Mouse (Mus musculus): Measurements from ENCODE around the gene Pip5k1c. TPM values are rescaled to one million over a fixed set of nuclear protein-coding genes. Genes with fewer than 3 reads are reported as not detected.

The Pip5k1c gene
- polyA plus RNA-seq (2014; fragmentation: Nextera tagmentation; extraction: Ambion mirVana), result 76.4 and 114 TPM in 2 replicates

GRCm38 (mm10) chr10:81292554-81293333, at the start of gene Pip5k1c:
TSS of gene Pip5k1c (plus strand) at chr10:81292963.
- ATAC-seq (peak; percentile 96), DNase-seq (ENCODE audit: low spot score) (peak; percentile 99)
- H3K4me2 ChIP-seq (ENCODE audit: low read length), result peak within 1 kb of the TSS; percentile 99
- WGBS, result 1% methylated on average over 76 of the region's 80 CpGs
- H3K9me3 ChIP-seq (replicated peaks; ENCODE audit: control insufficient read depth, low read length), result no peaks in the 10 kb centered on the region
- H3K4me3 ChIP-seq (ENCODE audit: low read depth, low read length), result peak within 1 kb of the TSS; percentile 56
- H3K36me3 ChIP-seq (ENCODE audit: control insufficient read depth, insufficient read depth, low read length), result peaks cover 4% of the 10 kb centered on the region; the same call in 1 of the 2 replicates
- peak within 1 kb of the TSS; percentile 85 for H3K9ac ChIP-seq (ENCODE audit: low read length)
- peaks cover 16% of the 10 kb centered on the region for H3K4me1 ChIP-seq (ENCODE audit: control insufficient read depth, insufficient read depth, low read length)
- H3K27me3 ChIP-seq (replicated peaks; ENCODE audit: control insufficient read depth, insufficient read depth, low read length), result no peaks in the 10 kb centered on the region
- H3K27ac ChIP-seq (ENCODE audit: low read depth, low read length), result peak within 1 kb of the TSS; percentile 88

GRCm38 (mm10) chr10:81244146-81244545, 48.6 kb upstream of the Pip5k1c start:
- DNase-seq (ENCODE audit: low spot score), result no peak
- H3K27ac ChIP-seq (ENCODE audit: low read depth, low read length), result no peak overlapping the region
- no peaks in the 10 kb centered on the region for H3K9me3 ChIP-seq (replicated peaks; ENCODE audit: control insufficient read depth, low read length)
- ATAC-seq, result peak; percentile 9; the same call in 1 of the 2 replicates
- H3K4me2 ChIP-seq (ENCODE audit: low read length), result no peak overlapping the region
- WGBS, result 67% methylated on average over 4 of the region's 4 CpGs
- H3K27me3 ChIP-seq (replicated peaks; ENCODE audit: control insufficient read depth, insufficient read depth, low read length), result peaks cover 15% of the 10 kb centered on the region; the same call in 1 of the 2 replicates
- peaks cover 3% of the 10 kb centered on the region; the same call in 1 of the 2 replicates for H3K36me3 ChIP-seq (ENCODE audit: control insufficient read depth, insufficient read depth, low read length)
- H3K4me1 ChIP-seq (ENCODE audit: control insufficient read depth, insufficient read depth, low read length), result no peaks in the 10 kb centered on the region
- no peak overlapping the region for H3K9ac ChIP-seq (ENCODE audit: low read length)
- no peak overlapping the region for H3K4me3 ChIP-seq (ENCODE audit: low read depth, low read length)

GRCm38 (mm10) chr10:81244595-81244994, 48.2 kb upstream of the Pip5k1c start:
- Histone ChIP-seq H3K27me3 (replicated peaks; ENCODE audit: control insufficient read depth, insufficient read depth, low read length) (peaks cover 11% of the 10 kb centered on the region; the same call in 1 of the 2 replicates), H3K4me1 (ENCODE audit: control insufficient read depth, insufficient read depth, low read length) (no peaks in the 10 kb centered on the region), H3K27ac (ENCODE audit: low read depth, low read length) (no peak overlapping the region), H3K4me2 (ENCODE audit: low read length) (no peak overlapping the region), H3K4me3 (ENCODE audit: low read depth, low read length) (no peak overlapping the region), H3K9me3 (replicated peaks; ENCODE audit: control insufficient read depth, low read length) (no peaks in the 10 kb centered on the region), H3K36me3 (ENCODE audit: control insufficient read depth, insufficient read depth, low read length) (peaks cover 3% of the 10 kb centered on the region; the same call in 1 of the 2 replicates), H3K9ac (ENCODE audit: low read length) (peak overlapping the region; percentile 17; the same call in 1 of the 2 replicates)
- 9% methylated on average over 17 of the region's 17 CpGs for WGBS
- DNase-seq (ENCODE audit: low spot score) (peak; percentile 62), ATAC-seq (peak; percentile 69)

GRCm38 (mm10) chr10:81245166-81245565, 47.6 kb upstream of the Pip5k1c start:
- no peak for ATAC-seq
- DNase-seq (ENCODE audit: low spot score), result no peak
- Histone ChIP-seq H3K9ac (ENCODE audit: low read length) (peak overlapping the region; percentile 17; the same call in 1 of the 2 replicates), H3K9me3 (replicated peaks; ENCODE audit: control insufficient read depth, low read length) (no peaks in the 10 kb centered on the region), H3K4me1 (ENCODE audit: control insufficient read depth, insufficient read depth, low read length) (no peaks in the 10 kb centered on the region), H3K27me3 (replicated peaks; ENCODE audit: control insufficient read depth, insufficient read depth, low read length) (peaks cover 6% of the 10 kb centered on the region; the same call in 1 of the 2 replicates), H3K36me3 (ENCODE audit: control insufficient read depth, insufficient read depth, low read length) (peaks cover 3% of the 10 kb centered on the region; the same call in 1 of the 2 replicates), H3K4me3 (ENCODE audit: low read depth, low read length) (no peak overlapping the region), H3K4me2 (ENCODE audit: low read length) (no peak overlapping the region), H3K27ac (ENCODE audit: low read depth, low read length) (no peak overlapping the region)
- 89% methylated on average over 6 of the region's 6 CpGs for WGBS

- no peaks in the 10 kb centered on the region for H3K9me3 ChIP-seq (replicated peaks; ENCODE audit: control insufficient read depth, low read length)
- no peak for ATAC-seq
- 98% methylated on average over 2 of the region's 2 CpGs for WGBS
- no peak for DNase-seq (ENCODE audit: low spot score)
- H3K27ac ChIP-seq (ENCODE audit: low read depth, low read length), result no peak overlapping the region
- H3K4me2 ChIP-seq (ENCODE audit: low read length), result no peak overlapping the region
- no peak overlapping the region for H3K9ac ChIP-seq (ENCODE audit: low read length)
- 0 out of 2 replicates have a peak, but pooled peaks cover 3% of the 10 kb centered on the region for H3K36me3 ChIP-seq (ENCODE audit: control insufficient read depth, insufficient read depth, low read length)
- H3K27me3 ChIP-seq (replicated peaks; ENCODE audit: control insufficient read depth, insufficient read depth, low read length), result peaks cover 6% of the 10 kb centered on the region
- H3K4me1 ChIP-seq (ENCODE audit: control insufficient read depth, insufficient read depth, low read length), result peaks cover 2% of the 10 kb centered on the region; the same call in 1 of the 2 replicates
- no peak overlapping the region for H3K4me3 ChIP-seq (ENCODE audit: low read depth, low read length)
Measured at GRCm38 (mm10) chr10:81247804-81248203, 45.0 kb upstream of the Pip5k1c start.

- H3K27ac ChIP-seq (ENCODE audit: low read depth, low read length), result no peak overlapping the region
- no peak overlapping the region for H3K9ac ChIP-seq (ENCODE audit: low read length)
- 0 out of 2 replicates have a peak, but pooled peaks cover 3% of the 10 kb centered on the region for H3K36me3 ChIP-seq (ENCODE audit: control insufficient read depth, insufficient read depth, low read length)
- H3K9me3 ChIP-seq (replicated peaks; ENCODE audit: control insufficient read depth, low read length), result no peaks in the 10 kb centered on the region
- H3K4me2 ChIP-seq (ENCODE audit: low read length), result no peak overlapping the region
- DNase-seq (ENCODE audit: low spot score) (no peak), ATAC-seq (no peak)
- peaks cover 10% of the 10 kb centered on the region for H3K27me3 ChIP-seq (replicated peaks; ENCODE audit: control insufficient read depth, insufficient read depth, low read length)
- no peak overlapping the region for H3K4me3 ChIP-seq (ENCODE audit: low read depth, low read length)
- peaks cover 4% of the 10 kb centered on the region; the same call in 1 of the 2 replicates for H3K4me1 ChIP-seq (ENCODE audit: control insufficient read depth, insufficient read depth, low read length)
- WGBS, result 83% methylated on average over 8 of the region's 8 CpGs
Measured at GRCm38 (mm10) chr10:81249442-81249841, 43.3 kb upstream of the Pip5k1c start.

- Histone ChIP-seq H3K4me2 (ENCODE audit: low read length) (peak within 1 kb of the TSS; percentile 50), H3K36me3 (ENCODE audit: control insufficient read depth, insufficient read depth, low read length) (0 out of 2 replicates have a peak, but pooled peaks cover 3% of the 10 kb centered on the region), H3K27me3 (replicated peaks; ENCODE audit: control insufficient read depth, insufficient read depth, low read length) (peaks cover 23% of the 10 kb centered on the region), H3K4me1 (ENCODE audit: control insufficient read depth, insufficient read depth, low read length) (peaks cover 5% of the 10 kb centered on the region; the same call in 1 of the 2 replicates), H3K4me3 (ENCODE audit: low read depth, low read length) (0 out of 2 replicates have a peak within 1 kb of the TSS, but pooled peaks have one; percentile 3), H3K9ac (ENCODE audit: low read length) (peak within 1 kb of the TSS; percentile 45; the same call in 1 of the 2 replicates), H3K9me3 (replicated peaks; ENCODE audit: control insufficient read depth, low read length) (no peaks in the 10 kb centered on the region), H3K27ac (ENCODE audit: low read depth, low read length) (no peak within 1 kb of the TSS)
- 4% methylated on average over 39 of the region's 44 CpGs for WGBS
- DNase-seq (ENCODE audit: low spot score) (peak; percentile 73), ATAC-seq (peak; percentile 72)
Measured at GRCm38 (mm10) chr10:81252424-81253419, 40.0 kb upstream of the Pip5k1c start, which contains the start of gene Matk. TSS of gene Matk (plus strand) at chr10:81252935.

- no peak overlapping the region for H3K27ac ChIP-seq (ENCODE audit: low read depth, low read length)
Measured at GRCm38 (mm10) chr10:81254886-81255285, 37.9 kb upstream of the Pip5k1c start.

More at GRCm38 (mm10) chr10:81254886-81255285, 37.9 kb upstream of the Pip5k1c start:
- no peak overlapping the region for H3K4me2 ChIP-seq (ENCODE audit: low read length)
- H3K36me3 ChIP-seq (ENCODE audit: control insufficient read depth, insufficient read depth, low read length), result no peaks in the 10 kb centered on the region
- H3K27me3 ChIP-seq (replicated peaks; ENCODE audit: control insufficient read depth, insufficient read depth, low read length), result peaks cover 36% of the 10 kb centered on the region
- H3K9ac ChIP-seq (ENCODE audit: low read length), result no peak overlapping the region
- WGBS, result 67% methylated on average over 1 of the region's 1 CpGs
- H3K4me3 ChIP-seq (ENCODE audit: low read depth, low read length), result no peak overlapping the region
- ATAC-seq (no peak), DNase-seq (ENCODE audit: low spot score) (no peak)
- peaks cover 5% of the 10 kb centered on the region for H3K4me1 ChIP-seq (ENCODE audit: control insufficient read depth, insufficient read depth, low read length)
- H3K9me3 ChIP-seq (replicated peaks; ENCODE audit: control insufficient read depth, low read length), result no peaks in the 10 kb centered on the region

Data from forebrain, embryonic 14.5 days (tissue).